Mouse (Mus musculus) ES-Bruce4 (cell line): Measurements from ENCODE around the gene Vrk1.

ENCODE experiments used
- CTCF ChIP-seq: IDR thresholded peaks from one replicate; pipeline ENCODE4 v1.8.1; 2011; ENCODE audit warnings: low read depth, low read length
- EP300 ChIP-seq: IDR thresholded peaks from 2 replicates; pipeline ENCODE4 v1.6.1; 2011; ENCODE audit warnings: low read depth, low read length; ENCODE audit not compliant: insufficient read depth
- POLR2A ChIP-seq: IDR thresholded peaks from one replicate; pipeline ENCODE4 v1.8.1; 2011; ENCODE audit warnings: low read length; ENCODE audit not compliant: insufficient read depth

DNA sequence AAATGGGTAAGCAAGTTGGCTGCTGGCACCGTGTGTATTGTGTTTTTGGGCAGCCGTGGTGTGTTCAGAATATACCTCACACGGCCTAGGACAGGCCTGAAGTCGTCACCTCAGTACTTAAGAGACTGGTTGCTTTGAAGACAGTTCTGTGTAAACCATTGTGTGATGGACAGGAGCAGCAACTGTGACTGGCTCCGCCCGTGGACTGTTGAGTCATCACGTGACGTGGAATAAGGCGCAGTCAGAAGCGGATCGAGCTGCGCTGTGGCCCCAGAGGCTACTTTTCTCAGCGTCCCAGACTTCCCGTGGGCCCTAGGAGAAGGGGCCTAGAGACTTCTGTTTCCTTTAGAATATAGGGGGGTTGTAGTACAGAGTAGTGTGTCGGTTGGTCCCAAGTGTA is 66.1 kb downstream of the Vrk1 start:
- TF ChIP-seq POLR2A: no peak
- no peak for TF ChIP-seq CTCF
- TF ChIP-seq EP300: no peak
